Mouse (Mus musculus) megakaryocyte-erythroid progenitor cell, adult 5-6 weeks (primary cell): Measurements from ENCODE around the gene Tph2. TPM values are rescaled to one million over a fixed set of nuclear protein-coding genes. Genes with fewer than 3 reads are reported as not detected.

ENCODE experiments used
- ATAC-seq: replicated peaks from 2 replicates; pipeline ENCODE4 v1.8.0; 2016; ENCODE audit warnings: mild to moderate bottlenecking, inconsistent platforms; ENCODE audit not compliant: severe bottlenecking, poor library complexity, low FRiP score, low TSS enrichment
- total RNA-seq, 2 experiments: library from RNA; stranded (forward) in 1 of 2; stranded (reverse) in 1 of 2; fragments of 200-1000, 215-1000 nt in 1 of 2; fragments of >200 nt in 1 of 2; fragmentation: Nextera tagmentation in 1 of 2; gene quantifications; 2 replicates each; pipeline ENCODE4 v1.2.3; 2014 to 2017

Gene Tph2
- total RNA-seq, 2 experiments from 2014 or later, result not detected

- ATAC-seq, result no peak
These were observed 38.4 kb downstream of the Tph2 start for GRCm38 (mm10) chr10:115146257-115146898.

GRCm38 (mm10) chr10:115144542-115144941 lies 40.3 kb downstream of the Tph2 start:
- no peak for ATAC-seq

DNA sequence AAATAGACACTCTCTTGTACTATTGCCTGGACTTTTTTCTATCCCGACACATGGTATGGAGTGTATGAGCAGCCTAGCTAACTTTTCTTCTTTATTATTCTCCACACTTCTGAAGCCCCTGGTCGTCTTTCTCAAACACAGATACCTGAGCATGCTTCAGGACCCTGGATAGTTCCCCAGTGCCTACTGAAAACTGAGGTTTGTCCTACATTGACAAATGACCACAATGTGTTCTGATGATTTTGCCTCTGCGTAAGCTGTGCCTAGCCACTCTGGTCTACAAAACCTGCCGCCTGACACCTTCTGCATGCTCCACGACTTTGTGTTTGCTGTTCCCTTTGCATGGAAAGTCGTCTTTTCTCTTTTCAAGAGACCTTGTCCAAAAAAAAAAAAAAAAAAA lies 41.2 kb downstream of the Tph2 start:
- no peak for ATAC-seq

DNA sequence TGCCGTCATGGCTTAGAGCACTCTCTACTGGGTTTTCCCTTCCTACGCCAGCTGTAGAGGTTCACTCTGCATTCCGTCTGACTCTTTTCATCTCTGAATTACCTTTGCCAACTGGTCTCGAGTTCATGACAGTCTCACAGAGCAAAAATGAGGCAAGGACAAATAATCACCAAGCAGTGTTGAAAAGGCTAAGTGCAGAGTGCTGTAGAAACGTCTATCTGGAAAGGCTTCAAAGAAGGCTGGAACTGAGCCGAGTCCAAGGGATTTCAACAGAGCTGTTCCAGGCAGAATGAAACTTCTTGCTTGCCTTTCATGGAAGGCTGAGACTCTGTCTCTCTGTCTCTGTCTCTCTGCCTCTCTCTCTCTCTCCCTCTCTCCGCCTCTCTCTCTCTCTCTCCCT lies 47.8 kb downstream of the Tph2 start:
- no peak for ATAC-seq

GRCm38 (mm10) chr10:115127907-115128306 lies 56.9 kb downstream of the Tph2 start:
- ATAC-seq, result no peak

DNA sequence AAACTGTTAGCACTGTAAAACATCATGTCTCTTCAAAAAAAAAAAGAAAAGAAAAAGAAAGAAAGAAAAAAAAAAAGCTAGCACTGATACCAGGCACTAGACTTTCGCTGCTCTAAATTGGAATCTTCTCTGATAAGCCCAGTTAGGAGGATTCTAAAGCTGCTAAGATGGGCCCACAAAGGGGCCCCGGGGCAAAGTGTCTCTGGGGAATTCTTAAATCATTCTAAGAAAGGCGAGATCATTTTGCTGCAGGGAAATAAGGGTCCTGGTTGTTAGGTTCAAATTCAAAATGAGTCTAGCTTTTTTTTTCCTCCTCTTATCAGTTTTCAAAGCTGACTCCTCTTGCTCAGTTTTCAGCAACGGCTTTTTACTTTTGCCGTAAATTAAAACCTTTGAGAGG lies 59.3 kb downstream of the Tph2 start:
- ATAC-seq, result no peak

DNA sequence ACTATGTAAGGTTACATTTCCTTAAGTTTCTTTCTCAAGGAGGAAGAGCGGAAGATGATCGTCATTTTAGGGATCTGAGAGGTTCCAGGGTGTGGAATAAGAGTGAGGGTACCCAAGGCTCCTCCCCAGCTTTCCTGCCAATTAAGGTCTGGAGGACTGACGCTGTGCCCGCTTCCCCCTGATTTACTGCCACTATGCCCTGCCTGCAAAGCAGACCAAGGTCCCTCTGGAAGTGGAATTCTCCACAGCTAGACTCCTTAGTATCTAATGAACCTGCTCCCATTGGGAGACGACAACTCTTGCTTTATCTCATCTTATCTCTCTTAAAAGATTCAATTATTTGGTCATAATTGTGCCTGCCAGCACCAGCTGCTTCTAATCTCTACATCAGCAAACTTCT lies 59.8 kb downstream of the Tph2 start:
- no peak for ATAC-seq

DNA sequence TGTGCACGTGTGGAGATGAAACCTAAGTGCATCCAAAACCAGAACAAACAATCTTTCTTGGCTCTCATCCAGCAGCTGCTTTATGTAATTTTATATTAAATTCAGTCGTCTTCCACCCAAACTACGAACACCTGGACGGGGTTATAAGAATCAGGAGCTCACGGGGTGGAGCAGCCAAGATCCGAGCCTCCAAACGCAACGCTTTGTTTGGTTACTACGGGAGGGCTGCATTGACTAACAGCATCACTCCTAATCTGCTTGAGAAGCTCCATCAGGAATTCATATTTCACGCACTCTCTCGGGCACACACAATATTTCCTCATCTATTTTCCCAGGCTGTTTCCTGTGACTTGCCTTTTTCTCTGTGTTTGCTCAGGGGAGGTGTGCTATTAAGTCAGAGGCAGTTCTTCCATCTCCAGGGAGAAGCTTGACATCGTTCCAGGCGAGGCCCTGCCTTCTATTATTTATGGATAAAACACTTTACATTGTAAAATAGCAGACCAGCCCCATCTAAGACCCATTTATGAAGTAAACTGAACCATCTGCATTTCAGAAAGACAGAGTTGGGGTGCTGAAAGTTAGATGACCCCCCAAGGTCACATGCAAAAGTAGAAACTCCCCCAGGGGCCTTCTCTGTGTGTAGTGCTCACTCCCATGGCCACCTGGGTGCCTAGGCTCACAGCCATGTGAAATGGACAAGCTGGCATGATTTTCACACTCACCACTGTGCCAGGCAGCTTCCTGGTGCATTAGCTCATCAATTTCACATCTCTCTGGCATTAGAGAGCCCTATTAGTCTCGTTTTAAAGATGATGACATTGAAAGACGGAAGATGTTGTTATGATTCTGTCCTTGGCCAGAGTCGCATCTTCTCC lies 76.9 kb downstream of the Tph2 start:
- no peak for ATAC-seq

DNA sequence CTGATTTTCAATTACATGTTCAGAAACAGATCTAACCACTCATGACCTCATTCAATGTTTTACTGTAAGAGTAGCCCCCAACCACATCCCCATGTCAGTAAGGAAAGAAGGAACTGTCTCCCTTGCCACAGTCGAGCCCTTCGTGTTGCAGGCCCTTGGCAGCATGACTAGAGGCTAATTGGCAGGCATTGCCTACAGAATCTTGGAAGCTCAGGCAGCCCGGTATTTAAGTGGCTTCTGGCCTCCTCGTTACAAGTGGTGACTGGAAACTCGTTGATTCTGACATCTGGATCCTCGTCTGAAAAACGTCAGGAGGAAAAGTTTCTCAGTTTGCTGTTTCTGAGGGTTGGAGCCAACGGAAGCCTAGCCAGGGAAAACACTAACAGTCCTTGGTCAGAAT lies 80.6 kb downstream of the Tph2 start:
- no peak for ATAC-seq

DNA sequence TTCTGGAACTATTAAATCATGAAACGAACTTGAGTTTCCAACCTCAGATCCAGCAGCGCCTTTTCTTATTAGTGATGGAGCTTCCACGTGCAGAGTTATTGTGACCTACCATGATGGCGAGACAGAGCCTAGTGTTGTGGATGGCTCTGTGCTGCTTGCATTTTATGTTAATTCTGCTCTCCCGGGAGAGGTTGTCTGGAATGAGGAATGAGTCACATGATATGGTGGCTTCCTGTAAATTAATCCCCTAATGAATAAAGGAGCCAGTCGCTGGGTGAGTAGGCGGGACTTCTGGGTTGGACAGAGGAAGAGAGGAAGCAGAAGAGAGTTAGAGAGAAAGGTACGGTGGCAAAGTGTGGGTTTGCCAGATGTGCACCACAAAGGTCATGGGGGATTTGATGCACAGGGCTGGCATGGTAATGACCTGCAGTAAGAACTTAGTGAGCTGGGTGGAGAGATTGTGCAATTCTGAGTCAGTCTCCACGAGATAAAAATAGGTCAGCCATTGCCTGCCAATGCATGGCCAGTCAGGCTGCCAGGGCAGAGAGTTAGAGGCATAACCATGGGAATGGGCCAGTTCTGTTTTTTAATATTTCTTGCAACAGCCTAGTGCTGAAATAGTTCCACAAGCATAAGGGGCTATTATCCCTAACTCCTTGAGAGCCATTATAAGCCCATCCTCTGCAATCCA lies 84.8 kb downstream of the Tph2 start:
- no peak for ATAC-seq

- peak; percentile 87; the same call in 1 of the 2 replicates for ATAC-seq
These were observed 87.7 kb downstream of the Tph2 start for GRCm38 (mm10) chr10:115097163-115097562.

GRCm38 (mm10) chr10:115096191-115096590 lies 88.6 kb downstream of the Tph2 start:
- no peak for ATAC-seq

DNA sequence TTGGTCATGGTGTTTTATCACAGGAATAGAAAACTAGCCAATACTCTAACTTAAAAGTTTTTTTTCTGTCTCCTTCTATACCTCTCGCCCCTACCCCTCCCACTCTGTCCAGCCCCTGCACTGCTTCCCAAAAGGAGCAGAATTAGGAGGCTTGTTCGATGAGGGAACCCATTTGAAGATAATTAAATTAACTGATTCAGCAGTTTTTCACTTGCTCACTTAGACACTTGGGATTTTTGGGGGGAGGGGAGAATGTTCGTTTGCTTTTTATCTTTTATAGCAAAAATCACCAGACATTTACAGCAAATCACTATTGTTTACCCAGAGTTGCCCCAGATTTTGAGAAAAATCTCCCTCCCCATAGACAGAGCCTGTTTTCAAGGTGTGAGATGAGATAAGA lies 106.6 kb downstream of the Tph2 start:
- ATAC-seq, result no peak

DNA sequence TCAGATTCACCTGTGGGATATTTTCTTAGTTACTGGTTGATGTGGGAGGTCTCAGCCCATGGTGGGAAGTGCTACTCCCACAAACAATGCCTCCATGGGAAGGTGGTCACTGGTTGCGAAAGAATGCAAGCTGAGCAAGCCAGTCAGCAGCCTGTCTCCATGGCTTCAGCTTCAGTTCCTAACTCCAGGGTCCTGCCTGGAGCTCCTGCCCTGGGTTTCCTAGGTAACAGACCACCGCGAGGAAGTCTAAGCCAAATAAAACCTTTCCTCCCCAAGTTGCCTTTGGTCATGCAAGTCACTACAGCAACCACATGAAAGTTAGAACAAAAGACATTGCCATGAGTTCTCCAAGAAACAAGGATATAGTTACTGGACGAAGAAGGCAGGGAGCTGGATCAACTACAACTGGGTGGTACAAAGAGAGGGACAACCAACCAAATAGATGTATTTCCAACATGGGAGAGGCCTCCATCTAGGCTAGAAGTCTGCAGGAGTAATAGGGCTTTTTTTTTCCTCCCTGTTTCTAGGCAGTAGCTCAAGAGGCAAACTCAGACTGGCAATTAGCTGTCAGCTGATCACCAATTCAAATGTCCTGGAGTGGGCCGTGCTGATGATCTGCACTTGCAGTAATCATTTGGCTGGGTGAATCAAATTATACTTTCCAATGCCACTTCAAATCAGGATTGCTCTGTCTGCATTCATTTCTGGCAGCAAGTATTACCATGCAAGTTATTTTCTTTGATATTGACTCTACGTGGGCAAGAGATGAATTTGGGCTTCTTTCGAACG lies 115.5 kb downstream of the Tph2 start:
- ATAC-seq, result no peak

DNA sequence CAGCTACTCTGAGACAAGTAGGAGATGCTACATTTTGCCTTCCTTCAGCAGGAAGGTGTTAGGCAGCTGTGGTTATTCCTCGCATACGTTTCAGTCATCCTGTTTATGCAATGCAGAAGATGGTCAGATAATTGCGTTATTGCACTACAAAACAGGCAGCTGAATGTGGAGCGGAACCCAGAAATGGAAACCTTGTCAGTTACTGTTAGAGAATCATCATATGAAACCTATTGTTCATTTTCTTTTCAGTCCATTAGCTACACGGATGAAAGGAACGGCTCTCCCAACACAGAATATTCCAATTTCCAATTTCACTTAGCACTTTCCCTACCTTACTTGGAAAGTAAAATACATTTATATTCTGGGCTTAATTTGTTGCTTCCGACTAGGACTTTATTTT lies 120.9 kb downstream of the Tph2 start:
- no peak for ATAC-seq

DNA sequence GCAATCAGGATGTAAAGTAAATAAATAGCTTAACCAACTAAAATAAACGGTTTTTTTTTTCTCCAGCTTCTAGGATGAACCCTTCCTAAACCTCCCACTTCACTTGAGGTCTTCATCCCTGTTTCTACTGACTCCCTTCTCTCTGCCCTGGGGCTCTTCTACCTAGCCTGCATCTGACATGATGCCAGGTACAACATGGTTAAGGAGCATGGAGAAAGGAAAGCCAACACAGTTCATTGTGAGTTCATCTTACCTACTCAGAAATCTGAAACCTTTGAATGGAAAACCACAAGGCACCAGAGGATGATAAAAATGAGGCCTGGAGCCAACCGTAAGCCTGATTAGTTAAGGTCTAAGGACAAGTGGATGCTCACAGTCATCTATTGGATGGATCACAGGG lies 123.3 kb downstream of the Tph2 start:
- ATAC-seq, result no peak

- ATAC-seq, result no peak
These were observed 124.1 kb downstream of the Tph2 start for GRCm38 (mm10) chr10:115060759-115061158.

GRCm38 (mm10) chr10:115051602-115052001 lies 133.2 kb downstream of the Tph2 start:
- no peak for ATAC-seq

DNA sequence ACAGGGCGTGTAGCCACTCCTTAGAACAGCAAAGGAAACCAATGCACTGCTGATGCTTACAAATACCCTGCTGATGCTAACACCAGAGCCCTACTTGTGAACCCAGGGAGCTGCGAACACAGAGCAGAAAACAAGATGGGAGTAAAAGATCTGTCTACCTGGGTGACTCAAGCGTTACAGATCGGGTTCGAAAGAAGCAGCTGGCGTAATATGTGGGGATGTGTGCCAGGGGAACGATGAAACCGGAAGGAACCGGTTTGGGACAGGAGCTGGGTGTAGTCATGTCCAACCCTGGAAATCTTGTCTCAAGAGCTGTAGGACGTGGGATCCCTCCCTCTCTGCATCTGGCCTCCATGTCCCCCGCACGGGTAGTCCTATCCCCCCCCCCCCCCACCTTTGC lies 134.1 kb downstream of the Tph2 start:
- no peak for ATAC-seq

DNA sequence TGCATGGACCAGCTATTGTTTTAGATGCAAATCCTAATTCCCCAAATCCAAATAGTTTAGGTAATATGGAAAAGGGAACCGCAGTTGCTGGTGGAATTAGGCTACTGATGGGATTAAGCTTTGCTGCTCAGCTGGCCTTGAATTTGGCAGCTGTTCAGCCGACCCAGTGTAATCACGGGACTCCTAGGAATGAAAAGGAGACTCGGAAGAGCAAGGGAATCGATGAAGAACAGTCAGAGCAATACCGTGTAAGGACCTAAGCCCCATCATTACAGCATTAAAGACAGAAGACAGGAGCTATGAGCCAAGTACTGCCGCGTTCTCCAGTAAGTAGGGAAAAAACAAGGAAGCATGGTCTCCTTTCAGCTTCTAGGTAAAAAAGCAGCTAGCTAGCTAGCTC lies 134.6 kb downstream of the Tph2 start:
- ATAC-seq, result no peak
